Mouse (Mus musculus) stomach, postnatal 0 days (tissue): ENCODE results near the gene Zfp418.

Experiments used
- CTCF ChIP-seq: IDR thresholded peaks from 2 replicates; pipeline ENCODE4 v1.5.1; 2016; ENCODE audit warnings: antibody characterized with exemption, low read depth, mild to moderate bottlenecking, moderate library complexity
- EP300 ChIP-seq: optimal IDR thresholded peaks from 2 replicates; pipeline ENCODE3; 2016; ENCODE audit warnings: antibody characterized with exemption

DNA sequence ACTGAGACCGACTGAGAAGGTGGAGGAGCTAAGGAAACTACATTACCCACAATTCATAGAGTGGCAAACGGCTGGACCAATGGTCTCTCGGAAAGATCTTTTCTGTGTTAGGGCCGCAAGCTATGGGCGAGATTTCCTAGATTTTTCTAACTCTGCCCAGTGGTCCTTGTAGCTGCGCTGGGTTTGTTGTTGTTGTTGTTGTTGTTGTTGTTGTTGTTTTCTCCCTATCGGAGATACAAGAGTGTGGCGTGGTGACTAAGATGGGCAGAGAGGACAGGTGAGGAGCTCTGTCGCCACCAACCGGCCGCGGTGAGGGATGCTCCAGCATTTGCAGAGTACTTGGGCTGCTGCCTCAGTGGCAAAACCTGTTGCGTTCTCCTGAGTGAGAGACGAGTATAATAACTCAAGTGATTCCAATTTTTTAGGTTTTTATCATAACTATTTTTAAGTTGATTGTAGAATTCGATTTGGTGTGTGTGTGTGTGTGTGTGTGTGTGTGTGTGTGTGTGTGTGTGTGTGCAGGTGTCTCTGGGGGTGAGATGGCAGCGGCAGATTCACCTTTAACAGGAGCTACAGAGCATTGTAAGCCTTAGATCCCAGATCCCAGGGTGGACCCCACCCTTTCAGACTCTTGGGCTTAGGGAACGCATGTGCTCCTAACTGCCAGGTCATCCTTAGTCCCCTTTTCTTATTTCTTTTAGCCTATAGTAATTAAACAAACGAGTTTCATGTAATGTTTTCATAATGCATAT is 17.2 kb downstream of the Zfp418 start:
- TF ChIP-seq CTCF (peak; percentile 83), EP300 (no peak)
